Mouse (Mus musculus): ENCODE results near the gene Eef1b2. TPM values are rescaled to one million over a fixed set of nuclear protein-coding genes. Genes with fewer than 3 reads are reported as not detected.

The Eef1b2 gene
- polyA plus RNA-seq, 1 experiment from 2014 or later: 352 TPM

DNA sequence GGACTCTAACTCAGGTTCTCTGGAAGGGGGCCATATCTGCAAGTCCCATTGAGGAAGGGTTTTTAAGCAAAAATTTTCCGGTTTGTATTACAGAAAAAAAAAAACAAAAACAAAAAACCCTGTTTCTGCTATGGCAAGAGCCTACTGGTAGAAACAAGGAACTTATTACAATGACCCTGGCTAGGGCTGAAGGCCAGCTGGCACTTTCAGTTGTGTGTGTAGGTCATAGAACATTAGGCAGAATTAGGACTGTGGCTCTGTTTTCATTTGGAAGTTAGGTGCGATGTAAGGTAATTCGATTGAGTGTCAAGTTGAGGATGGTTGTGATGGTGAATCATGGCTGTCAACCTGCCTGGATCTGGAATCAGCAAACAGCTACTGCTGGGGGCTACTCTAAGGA, 11.9 kb downstream of the Eef1b2 start:
- no peaks in the 10 kb centered on the region for H3K4me1 ChIP-seq (ENCODE audit: insufficient read depth)
- DNase-seq (no peak), ATAC-seq (no peak)
- no peak overlapping the region for H3K4me3 ChIP-seq (ENCODE audit: low read depth, low read length)
- H3K36me3 ChIP-seq (replicated peaks; ENCODE audit: insufficient read depth, low read length): no peaks in the 10 kb centered on the region
- H3K9ac ChIP-seq (replicated peaks): no peak overlapping the region
- no peaks in the 10 kb centered on the region for H3K9me3 ChIP-seq (ENCODE audit: low read length)
- no peaks in the 10 kb centered on the region for H3K27me3 ChIP-seq (ENCODE audit: insufficient read depth, low read length)
- WGBS (ENCODE audit: insufficient replicate concordance): 75% methylated on average over 3 of the region's 3 CpGs
- TF ChIP-seq CTCF (IDR thresholded peaks at IDR 0.05; ENCODE audit: low read depth) (no peak), EP300 (IDR thresholded peaks at IDR 0.05; ENCODE audit: low read depth) (no peak)
- H3K27ac ChIP-seq (ENCODE audit: low read depth): no peak overlapping the region
- H3K4me2 ChIP-seq (ENCODE audit: low read depth, low read length): no peak overlapping the region

GRCm38 (mm10) chr1:63190851-63191250, 14.2 kb downstream of the Eef1b2 start:
- Histone ChIP-seq H3K36me3 (replicated peaks; ENCODE audit: insufficient read depth, low read length) (no peaks in the 10 kb centered on the region), H3K27ac (ENCODE audit: low read depth) (no peak overlapping the region), H3K9ac (replicated peaks) (no peak overlapping the region), H3K9me3 (ENCODE audit: low read length) (no peaks in the 10 kb centered on the region), H3K4me3 (ENCODE audit: low read depth, low read length) (no peak overlapping the region), H3K4me1 (ENCODE audit: insufficient read depth) (no peaks in the 10 kb centered on the region), H3K4me2 (ENCODE audit: low read depth, low read length) (no peak overlapping the region), H3K27me3 (ENCODE audit: insufficient read depth, low read length) (no peaks in the 10 kb centered on the region)
- DNase-seq: no peak
- ATAC-seq: no peak
- TF ChIP-seq EP300 (IDR thresholded peaks at IDR 0.05; ENCODE audit: low read depth) (no peak), CTCF (IDR thresholded peaks at IDR 0.05; ENCODE audit: low read depth) (no peak)
- WGBS (ENCODE audit: insufficient replicate concordance): 74% methylated on average over 8 of the region's 8 CpGs

GRCm38 (mm10) chr1:63192306-63193065, 15.9 kb downstream of the Eef1b2 start:
- DNase-seq (no peak), ATAC-seq (no peak)
- no peak overlapping the region for H3K9ac ChIP-seq (replicated peaks)
- no peak overlapping the region for H3K27ac ChIP-seq (ENCODE audit: low read depth)
- no peak overlapping the region for H3K4me3 ChIP-seq (ENCODE audit: low read depth, low read length)
- H3K36me3 ChIP-seq (replicated peaks; ENCODE audit: insufficient read depth, low read length): no peaks in the 10 kb centered on the region
- H3K9me3 ChIP-seq (ENCODE audit: low read length): no peaks in the 10 kb centered on the region
- no peaks in the 10 kb centered on the region for H3K4me1 ChIP-seq (ENCODE audit: insufficient read depth)
- TF ChIP-seq EP300 (IDR thresholded peaks at IDR 0.05; ENCODE audit: low read depth) (no peak), CTCF (IDR thresholded peaks at IDR 0.05; ENCODE audit: low read depth) (no peak)
- no peak overlapping the region for H3K4me2 ChIP-seq (ENCODE audit: low read depth, low read length)
- H3K27me3 ChIP-seq (ENCODE audit: insufficient read depth, low read length): no peaks in the 10 kb centered on the region
- WGBS (ENCODE audit: insufficient replicate concordance): 68% methylated on average over 11 of the region's 11 CpGs

GRCm38 (mm10) chr1:63195848-63196512, 19.4 kb downstream of the Eef1b2 start:
- H3K36me3 ChIP-seq (replicated peaks; ENCODE audit: insufficient read depth, low read length): no peaks in the 10 kb centered on the region
- no peak for DNase-seq
- H3K27me3 ChIP-seq (ENCODE audit: insufficient read depth, low read length): no peaks in the 10 kb centered on the region
- H3K4me3 ChIP-seq (ENCODE audit: low read depth, low read length): no peak overlapping the region
- ATAC-seq: no peak
- no peaks in the 10 kb centered on the region for H3K4me1 ChIP-seq (ENCODE audit: insufficient read depth)
- 42% methylated on average over 5 of the region's 5 CpGs for WGBS (ENCODE audit: insufficient replicate concordance)
- TF ChIP-seq EP300 (IDR thresholded peaks at IDR 0.05; ENCODE audit: low read depth) (no peak), CTCF (IDR thresholded peaks at IDR 0.05; ENCODE audit: low read depth) (no peak)
- H3K9me3 ChIP-seq (ENCODE audit: low read length): no peaks in the 10 kb centered on the region
- H3K27ac ChIP-seq (ENCODE audit: low read depth): no peak overlapping the region
- no peak overlapping the region for H3K4me2 ChIP-seq (ENCODE audit: low read depth, low read length)
- H3K9ac ChIP-seq (replicated peaks): no peak overlapping the region

DNA sequence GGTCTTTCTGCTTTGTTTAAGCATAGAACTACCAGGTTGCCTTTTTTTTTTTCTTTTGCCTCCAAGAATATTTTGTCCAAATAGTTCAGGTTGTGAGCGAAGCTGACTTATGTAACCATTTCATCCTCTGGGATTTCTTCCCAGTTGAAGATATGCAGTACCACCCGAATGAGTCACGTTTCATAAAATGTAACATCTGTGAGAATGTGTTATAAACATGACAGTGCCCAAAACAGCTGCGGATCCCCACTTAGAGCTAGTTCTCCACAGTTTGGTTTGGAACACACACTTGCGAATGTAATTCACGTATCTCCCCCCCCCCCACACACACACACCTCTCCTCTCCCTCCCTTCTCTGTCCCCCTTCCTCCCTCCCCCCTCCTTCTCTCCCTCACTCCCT, 22.8 kb downstream of the Eef1b2 start:
- Histone ChIP-seq H3K27me3 (ENCODE audit: insufficient read depth, low read length) (no peaks in the 10 kb centered on the region), H3K4me3 (ENCODE audit: low read depth, low read length) (no peak overlapping the region), H3K4me2 (ENCODE audit: low read depth, low read length) (no peak overlapping the region), H3K9ac (replicated peaks) (no peak overlapping the region), H3K36me3 (replicated peaks; ENCODE audit: insufficient read depth, low read length) (no peaks in the 10 kb centered on the region), H3K27ac (ENCODE audit: low read depth) (no peak overlapping the region), H3K4me1 (ENCODE audit: insufficient read depth) (0 out of 2 replicates have a peak, but pooled peaks cover under 1% of the 10 kb centered on the region), H3K9me3 (ENCODE audit: low read length) (no peaks in the 10 kb centered on the region)
- TF ChIP-seq EP300 (IDR thresholded peaks at IDR 0.05; ENCODE audit: low read depth) (no peak), CTCF (IDR thresholded peaks at IDR 0.05; ENCODE audit: low read depth) (no peak)
- 84% methylated on average over 6 of the region's 6 CpGs for WGBS (ENCODE audit: insufficient replicate concordance)
- no peak for ATAC-seq
- DNase-seq: no peak

DNA sequence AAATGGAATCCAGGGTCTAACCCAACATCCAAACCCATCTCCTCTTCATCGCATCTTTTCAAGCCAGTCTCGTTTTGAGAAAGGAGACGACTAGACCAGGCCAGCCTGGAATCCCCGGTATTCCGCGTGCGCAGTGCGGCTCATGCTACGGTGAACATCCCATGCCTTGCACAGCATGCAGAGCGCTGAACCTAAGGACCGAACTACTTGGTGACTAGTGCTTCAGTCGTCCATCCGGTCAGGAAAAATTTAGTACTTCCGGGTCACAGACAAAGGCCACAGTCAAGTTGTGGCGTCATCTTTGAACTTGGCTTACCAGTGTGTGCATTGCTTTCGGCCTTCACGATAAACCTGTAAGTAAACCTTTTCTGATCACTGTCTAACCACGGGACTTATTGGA, 23.7 kb downstream of the Eef1b2 start:
- DNase-seq (no peak), ATAC-seq (no peak)
- Histone ChIP-seq H3K27me3 (ENCODE audit: insufficient read depth, low read length) (no peaks in the 10 kb centered on the region), H3K4me1 (ENCODE audit: insufficient read depth) (0 out of 2 replicates have a peak, but pooled peaks cover 3% of the 10 kb centered on the region), H3K9ac (replicated peaks) (no peak overlapping the region), H3K9me3 (ENCODE audit: low read length) (no peaks in the 10 kb centered on the region), H3K36me3 (replicated peaks; ENCODE audit: insufficient read depth, low read length) (no peaks in the 10 kb centered on the region), H3K27ac (ENCODE audit: low read depth) (no peak overlapping the region), H3K4me3 (ENCODE audit: low read depth, low read length) (no peak overlapping the region), H3K4me2 (ENCODE audit: low read depth, low read length) (no peak overlapping the region)
- WGBS (ENCODE audit: insufficient replicate concordance): 89% methylated on average over 18 of the region's 18 CpGs
- no peak for TF ChIP-seq EP300 (IDR thresholded peaks at IDR 0.05; ENCODE audit: low read depth)
- TF ChIP-seq CTCF (IDR thresholded peaks at IDR 0.05; ENCODE audit: low read depth): no peak
